Mouse (Mus musculus) urinary bladder, adult 18-20 months (tissue): ENCODE measurements at regions not wholly inside any gene's neighbourhood (a gene's known extent, or its start where the extent isn't known, plus 50 kb on each side); places are given as distances from the start of the nearest gene placed in this dataset.

Source experiments
- DNase-seq, 2 experiments: peaks; one replicate each; pipeline ENCODE4 v3.0.0; 2022; ENCODE audit warnings: low spot score in 2 of 2, mixed read lengths in 2 of 2

GRCm38 (mm10) chr5:42636162-42636823 lies 568.5 kb downstream of the Gm16223 start:
- no peak for DNase-seq

GRCm38 (mm10) chr5:42656460-42656859 lies 576.5 kb upstream of the Cpeb2 start:
- DNase-seq = no peak

GRCm38 (mm10) chr5:42659994-42660393 lies 573.0 kb upstream of the Cpeb2 start:
- no peak for DNase-seq

GRCm38 (mm10) chr5:42679617-42680016 lies 553.4 kb upstream of the Cpeb2 start:
- DNase-seq = no peak

GRCm38 (mm10) chr5:42685356-42686057 lies 547.5 kb upstream of the Cpeb2 start:
- DNase-seq = peak in 1 of 2 experiments; percentile 2

- DNase-seq = no peak
Observed at GRCm38 (mm10) chr5:42687176-42687575, 545.8 kb upstream of the Cpeb2 start.
